Mouse (Mus musculus): ENCODE data around the gene Gm9639.
"Not testable (repeated sequence)": the region's sequence is repeated elsewhere in the genome, so short reads cannot be mapped to it uniquely, and the experiment has no call there.

The Gm9639 gene

GRCm38 (mm10) chr10:77752312-77752711, 42.6 kb downstream of the Gm9639 start:
- not testable (repeated sequence) for DNase-seq (ENCODE audit: low spot score)

DNA sequence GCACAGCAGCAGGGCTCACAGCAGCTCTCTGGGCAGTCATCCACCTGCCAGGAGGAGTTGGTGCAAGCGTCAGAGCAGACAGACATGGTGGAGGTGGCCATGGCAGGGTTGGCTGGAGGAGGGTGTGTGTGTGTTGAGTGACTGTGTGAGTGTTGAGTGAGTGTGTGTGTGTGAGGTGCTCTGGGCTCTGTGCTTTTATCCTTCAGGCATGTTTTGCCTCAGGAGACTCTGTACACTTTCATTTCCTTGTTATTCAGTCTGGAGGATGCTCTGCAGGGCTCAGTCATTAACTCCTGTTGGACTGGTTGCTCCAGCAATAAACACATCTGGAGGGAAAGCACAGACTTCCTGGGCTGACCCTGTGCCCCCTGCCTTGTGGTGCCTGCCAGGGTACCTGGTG, 43.6 kb downstream of the Gm9639 start, which contains the start of gene Gm9736:
Gene Gm9736 (minus strand): TSS at position 101 of the 400 bp plus-strand sequence.
- not testable (repeated sequence) for DNase-seq (ENCODE audit: low spot score)

GRCm38 (mm10) chr10:77750686-77751085, 44.2 kb downstream of the Gm9639 start:
- not testable (repeated sequence) for DNase-seq (ENCODE audit: low spot score)
